Mouse (Mus musculus) spleen, adult 2 months (tissue): ENCODE data around the gene Fbxo47. TPM values are rescaled to one million over a fixed set of nuclear protein-coding genes. Genes with fewer than 3 reads are reported as not detected.

Source experiments
- DNase-seq, 2 experiments: peaks; one replicate each; pipeline versions ENCODE4 v3.0.0 to v3.0.0-alpha.2; 2012 to 2021; ENCODE audit warnings: low spot score in 2 of 2, low read depth in 1 of 2
- H3K27ac ChIP-seq: fragments of 200-500 bp; 2 replicates; pipeline ENCODE4 v1.5.1; 2012; ENCODE audit warnings: low read length, inconsistent platforms; ENCODE audit not compliant: insufficient read depth
- H3K27me3 ChIP-seq: fragments of 200-500 bp; 2 replicates; pipeline ENCODE4 v1.6.1; 2012; ENCODE audit warnings: mild to moderate bottlenecking, moderate library complexity, low read length, inconsistent platforms; ENCODE audit not compliant: control insufficient read depth, insufficient read depth
- H3K36me3 ChIP-seq: fragments of 200-500 bp; 2 replicates; pipeline ENCODE4 v1.6.1; 2012; ENCODE audit warnings: mild to moderate bottlenecking, low read length, inconsistent platforms; ENCODE audit not compliant: control insufficient read depth, insufficient read depth
- H3K4me1 ChIP-seq: fragments of 200-500 bp; 2 replicates; pipeline ENCODE4 v1.6.1; 2011; ENCODE audit warnings: inconsistent platforms; ENCODE audit not compliant: control insufficient read depth, insufficient read depth, insufficient read length
- H3K4me3 ChIP-seq: fragments of 200-500 bp; 2 replicates; pipeline ENCODE4 v1.5.1; 2011; ENCODE audit warnings: mild to moderate bottlenecking, inconsistent platforms; ENCODE audit not compliant: insufficient read depth, insufficient read length; ENCODE audit errors: extremely low read depth
- CTCF ChIP-seq: fragments of 200-500 bp; IDR thresholded peaks from 2 replicates; pipeline ENCODE4 v1.5.1; 2011; ENCODE audit warnings: mild to moderate bottlenecking, inconsistent platforms; ENCODE audit not compliant: insufficient read depth, insufficient read length, insufficient replicate concordance; ENCODE audit errors: extremely low read depth
- POLR2A ChIP-seq: fragments of 200-500 bp; IDR thresholded peaks from 2 replicates; pipeline ENCODE4 v1.6.1; 2011; ENCODE audit warnings: low read depth, low read length, inconsistent platforms
- WGBS: fragments of 180-500 bp; shearing (Covaris S2); methylation state at CpG from one replicate; pipeline ENCODE4 v1.1.7; 2018; 5-methylcytosine and 5-hydroxymethylcytosine counted together
- polyA plus RNA-seq: library from polyadenylated mRNA; depleted of rRNA; stranded (reverse); fragments of >200 nt; gene quantifications from 2 replicates; pipeline ENCODE4 v1.2.3, GENCODE M21; 2012

Fbxo47 gene
- polyA plus RNA-seq, 1 experiment: 0.20 TPM

DNA sequence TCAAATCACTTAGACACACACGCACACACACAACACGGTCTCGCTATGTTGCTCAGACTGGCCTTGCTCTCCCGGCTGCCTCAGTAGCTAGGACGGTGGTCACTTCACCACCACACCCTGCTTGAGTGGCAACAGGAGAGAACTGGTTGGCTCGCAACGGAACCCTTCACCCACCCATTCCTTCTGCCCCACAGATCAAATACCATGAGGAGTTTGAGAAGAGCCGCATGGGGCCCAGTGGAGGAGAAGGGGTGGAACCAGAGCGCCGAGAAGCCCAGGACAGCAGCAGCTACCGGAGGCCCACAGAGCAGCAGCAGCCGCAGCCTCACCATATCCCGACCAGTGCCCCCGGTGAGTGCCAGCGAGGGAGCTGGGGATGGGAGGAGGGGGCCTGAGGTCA lies 50.6 kb downstream of the Fbxo47 start:
- DNase-seq: no peak
- WGBS: 95% methylated on average over 15 of the region's 15 CpGs
- peaks cover 31% of the 10 kb centered on the region for H3K36me3 ChIP-seq
- TF ChIP-seq CTCF (no peak), POLR2A (no peak)
- H3K4me1 ChIP-seq: peaks cover 20% of the 10 kb centered on the region; the same call in 1 of the 2 replicates
- no peaks in the 10 kb centered on the region for H3K27me3 ChIP-seq
- H3K4me3 ChIP-seq: no peak overlapping the region
- H3K27ac ChIP-seq: no peak overlapping the region

DNA sequence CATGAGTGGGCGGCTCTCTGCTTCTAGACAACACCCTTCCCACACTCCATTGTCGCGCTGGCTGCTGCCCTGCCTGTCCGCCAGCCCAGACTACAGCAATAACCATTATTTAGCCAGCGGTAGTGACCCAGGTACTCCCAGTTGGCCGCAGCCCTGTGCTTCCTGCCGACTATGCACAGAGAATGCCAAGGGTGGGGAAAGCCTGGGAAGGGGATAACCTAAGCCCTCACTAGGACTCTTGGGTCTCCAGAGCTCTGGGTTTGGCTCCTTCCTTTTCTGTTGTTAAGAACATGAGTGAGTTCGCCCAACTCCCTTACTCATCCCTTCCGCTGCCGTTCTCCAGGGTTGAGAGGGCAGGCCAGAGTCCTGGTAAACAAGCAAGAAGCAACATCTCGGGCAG lies 52.0 kb downstream of the Fbxo47 start:
- WGBS: 89% methylated on average over 11 of the region's 11 CpGs
- H3K27me3 ChIP-seq: no peaks in the 10 kb centered on the region
- no peak overlapping the region for H3K4me3 ChIP-seq
- no peak for TF ChIP-seq CTCF
- TF ChIP-seq POLR2A: no peak
- peaks cover 28% of the 10 kb centered on the region for H3K36me3 ChIP-seq
- no peak for DNase-seq
- H3K4me1 ChIP-seq: peaks cover 23% of the 10 kb centered on the region; the same call in 1 of the 2 replicates
- H3K27ac ChIP-seq: no peak overlapping the region

DNA sequence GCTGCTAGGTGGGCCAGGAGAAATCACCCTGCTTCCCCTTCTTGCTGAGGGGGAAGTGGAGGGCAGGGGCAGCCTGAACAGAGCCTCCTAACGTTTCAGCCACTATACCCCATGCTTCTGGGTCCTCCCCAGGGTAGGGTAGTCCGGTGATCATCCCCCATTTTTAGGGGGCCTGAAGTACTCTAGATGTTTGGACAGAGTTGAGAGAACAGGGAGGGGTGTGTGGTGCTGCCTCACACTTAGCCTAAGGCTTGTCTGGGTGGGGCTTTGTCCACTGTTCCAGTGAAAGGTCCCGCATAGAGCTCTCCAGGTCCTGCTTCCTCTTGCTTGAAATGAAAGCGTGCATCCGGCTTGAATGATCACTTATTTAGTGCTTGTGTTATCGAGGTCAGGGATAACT lies 53.5 kb downstream of the Fbxo47 start:
- Histone ChIP-seq H3K36me3 (peaks cover 19% of the 10 kb centered on the region), H3K4me3 (no peak overlapping the region), H3K27me3 (no peaks in the 10 kb centered on the region), H3K4me1 (peaks cover 34% of the 10 kb centered on the region; the same call in 1 of the 2 replicates), H3K27ac (peak overlapping the region; percentile 73)
- TF ChIP-seq CTCF: no peak
- no peak for TF ChIP-seq POLR2A
- WGBS: 31% methylated on average over 6 of the region's 6 CpGs
- DNase-seq: no peak

DNA sequence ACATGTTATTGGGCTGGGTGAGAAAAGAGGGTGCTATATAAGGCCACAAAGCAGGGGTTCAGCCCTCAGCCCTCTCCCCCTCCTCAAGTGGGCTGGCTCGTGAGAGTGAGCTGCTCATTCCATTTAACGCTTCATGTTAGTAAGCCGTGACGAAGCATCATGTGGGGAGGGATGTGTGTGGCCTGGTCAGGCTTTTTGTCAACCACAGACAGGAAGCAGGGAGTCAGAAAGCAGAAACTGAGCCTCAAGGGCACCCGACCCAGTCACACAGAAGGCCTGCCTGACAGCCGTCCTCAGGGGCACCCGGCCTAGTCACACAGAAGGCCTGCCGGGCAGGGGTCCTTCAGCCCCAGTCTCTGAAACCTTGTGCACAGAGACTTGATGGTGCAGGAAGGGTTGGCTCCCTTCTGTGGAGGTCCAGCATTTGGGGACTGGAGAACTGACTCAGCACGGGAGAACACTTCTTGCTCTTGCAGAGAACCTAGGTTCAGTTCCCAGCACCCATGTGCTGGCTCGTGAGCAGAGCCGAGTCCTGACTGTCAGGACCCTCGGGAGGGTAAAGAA lies 54.0 kb downstream of the Fbxo47 start:
- H3K4me1 ChIP-seq: peaks cover 39% of the 10 kb centered on the region; the same call in 1 of the 2 replicates
- peaks cover 16% of the 10 kb centered on the region for H3K36me3 ChIP-seq
- H3K27ac ChIP-seq: peak overlapping the region; percentile 73
- whole genome bisulfite sequencing: 13% methylated on average over 12 of the region's 12 CpGs
- H3K4me3 ChIP-seq: no peak overlapping the region
- TF ChIP-seq POLR2A (no peak; the same call in 1 of the 2 replicates), CTCF (no peak)
- no peaks in the 10 kb centered on the region for H3K27me3 ChIP-seq
- peak; percentile 62 to 69 for DNase-seq

DNA sequence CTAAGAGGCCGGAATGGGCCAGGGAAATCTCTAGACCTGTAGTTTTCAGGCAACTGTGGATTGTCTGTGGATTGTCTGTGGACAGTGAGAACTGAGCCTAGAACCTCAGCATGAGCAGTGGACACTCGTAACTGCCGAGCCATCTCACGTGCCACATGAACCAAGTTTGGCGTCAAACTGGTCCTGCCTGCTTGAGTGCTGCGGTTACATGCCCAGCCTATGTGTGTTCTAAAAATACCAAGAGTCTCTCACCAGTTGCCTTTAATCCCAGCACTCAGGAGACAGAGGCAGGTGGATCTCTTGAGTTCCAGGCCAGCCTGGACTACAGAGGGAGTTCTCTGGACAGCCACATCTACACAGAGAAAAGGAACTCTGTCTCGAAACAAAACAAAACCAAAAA lies 54.6 kb downstream of the Fbxo47 start:
- Histone ChIP-seq H3K4me3 (no peak overlapping the region), H3K27me3 (no peaks in the 10 kb centered on the region), H3K27ac (no peak overlapping the region), H3K4me1 (peaks cover 44% of the 10 kb centered on the region), H3K36me3 (peaks cover 10% of the 10 kb centered on the region)
- no peak for DNase-seq
- TF ChIP-seq POLR2A (no peak), CTCF (no peak)
- WGBS: 35% methylated on average over 7 of the region's 7 CpGs

DNA sequence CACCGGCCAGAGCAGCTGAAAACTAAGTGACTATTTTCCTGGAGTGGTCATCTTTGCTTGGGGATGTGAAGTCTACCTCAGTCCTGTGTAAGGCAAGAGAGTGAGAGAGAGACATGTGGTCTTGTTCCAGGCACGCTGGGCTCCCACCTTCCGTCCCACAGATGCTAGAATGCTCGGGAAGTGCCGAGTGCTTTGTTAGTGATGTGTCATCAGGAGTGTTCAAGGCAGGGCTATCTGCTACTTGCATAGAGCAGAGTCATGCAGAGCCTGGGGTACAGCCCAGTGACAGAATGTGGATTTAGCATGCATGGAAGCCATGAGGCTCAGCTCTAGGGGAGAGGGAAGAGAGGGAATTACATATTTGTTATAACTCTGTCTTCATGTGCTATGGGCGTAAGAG lies 56.3 kb downstream of the Fbxo47 start:
- no peaks in the 10 kb centered on the region for H3K27me3 ChIP-seq
- peaks cover 5% of the 10 kb centered on the region; the same call in 1 of the 2 replicates for H3K36me3 ChIP-seq
- peaks cover 46% of the 10 kb centered on the region for H3K4me1 ChIP-seq
- DNase-seq: no peak
- no peak overlapping the region for H3K4me3 ChIP-seq
- H3K27ac ChIP-seq: no peak overlapping the region
- WGBS: 92% methylated on average over 6 of the region's 6 CpGs
- no peak for TF ChIP-seq CTCF
- no peak for TF ChIP-seq POLR2A

DNA sequence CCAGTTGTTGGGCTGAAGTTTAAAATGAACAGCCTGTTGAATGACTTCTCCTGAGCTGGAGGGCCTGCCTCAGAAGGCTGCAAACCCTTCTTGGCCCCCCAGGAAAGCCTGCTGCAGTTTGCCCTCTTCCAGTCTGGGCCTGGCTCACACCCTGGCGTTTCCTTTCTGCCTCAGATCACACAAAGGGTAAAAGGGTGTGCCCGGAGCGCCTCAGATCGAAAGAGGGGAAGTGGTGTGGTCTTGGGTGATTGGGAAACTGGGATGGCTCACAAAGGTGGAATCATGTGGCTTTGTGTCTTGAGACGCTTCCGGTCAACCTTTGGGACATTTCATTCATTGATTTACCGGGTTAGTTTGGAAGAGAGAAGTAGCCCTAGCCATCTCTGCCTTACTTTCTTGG lies 57.5 kb downstream of the Fbxo47 start:
- 23% methylated on average over 7 of the region's 7 CpGs for WGBS
- H3K27ac ChIP-seq: peak overlapping the region; percentile 81; the same call in 1 of the 2 replicates
- peaks cover 46% of the 10 kb centered on the region for H3K4me1 ChIP-seq
- H3K36me3 ChIP-seq: peaks cover 5% of the 10 kb centered on the region; the same call in 1 of the 2 replicates
- no peak for TF ChIP-seq POLR2A
- no peak for TF ChIP-seq CTCF
- DNase-seq: no peak
- H3K27me3 ChIP-seq: no peaks in the 10 kb centered on the region
- no peak overlapping the region for H3K4me3 ChIP-seq
